ENCODE assay signal across 9 mouse cellular contexts in genomic region chr6:88831456-88831855, GRCm38 (mm10). TPM values are rescaled to one million over a fixed set of nuclear protein-coding genes. Genes with fewer than 3 reads are reported as not detected.
DNase-seq lines count a peak whose midpoint lies in the region; ATAC-seq and TF ChIP-seq lines count a peak whose summit lies in the region.
"Had no signal": no experiment of that assay in that cellular context is flagged by ENCODE, and none has a peak within 500 bp of the region (broad histone marks: within the 10 kb centered on the region; RNA-seq: fewer than 3 reads in every experiment).

No protein-coding gene starts in this region.

- peak; percentile 65; the same call in 1 of the 2 replicates for ATAC-seq in forebrain, postnatal 0 days
- peak; percentile 19; the same call in 1 of the 2 replicates for ATAC-seq in megakaryocyte-erythroid progenitor cell, adult 5-6 weeks (replicated peaks; ENCODE audit: low FRiP score, low TSS enrichment, poor library complexity, severe bottlenecking)

- no peaks in the 10 kb centered on the region for H3K9me3 ChIP-seq in forebrain, postnatal 0 days (ENCODE audit: low read length)
- H3K9me3 ChIP-seq: limb, embryonic 12.5 days had no signal

- WGBS in forebrain, postnatal 0 days = 24% methylated on average over 8 of the region's 8 CpGs

- peak; percentile 41 for DNase-seq in heart, adult 8-10 months (ENCODE audit: low spot score)
- DNase-seq in heart, postnatal 25 days (ENCODE audit: low spot score) = no peak
- peak; percentile 79 for DNase-seq in MN1 (ENCODE audit: low spot score)
- DNase-seq in cerebellum, adult 9-10 months = peak; percentile 83
- peak; percentile 91 for DNase-seq in forebrain, postnatal 0 days
- peak; percentile 73 for DNase-seq in kidney, postnatal 14 days
- peak; percentile 54 to 82 for DNase-seq in spleen, postnatal 10 days (ENCODE audit: low spot score in 2 of 2)

- no peak overlapping the region for H3K4me2 ChIP-seq in forebrain, postnatal 0 days (ENCODE audit: low read depth)
- H3K4me2 ChIP-seq: limb, embryonic 12.5 days had no signal

- H3K4me3 ChIP-seq in forebrain, postnatal 0 days (ENCODE audit: low read depth, low read length) = no peak overlapping the region
- H3K4me3 ChIP-seq: limb, embryonic 12.5 days had no signal

- H3K27me3 ChIP-seq in forebrain, postnatal 0 days (ENCODE audit: insufficient read depth, low read length) = no peaks in the 10 kb centered on the region
- H3K27me3 ChIP-seq: limb, embryonic 12.5 days had no signal

- TF ChIP-seq CTCF in forebrain, postnatal 0 days (IDR thresholded peaks at IDR 0.05; ENCODE audit: low read depth) = peak; percentile 96

- intact Hi-C loops in heart, postnatal 25 days (cut with DNase I) = loop anchor here (1.0 to 5.0 kb wide), 2 partner anchors 242 to 269 kb away; no protein-coding TSS in a partner anchor

- H3K9ac ChIP-seq in forebrain, postnatal 0 days = no peak overlapping the region
- H3K9ac ChIP-seq: limb, embryonic 12.5 days had no signal

- H3K36me3 ChIP-seq in forebrain, postnatal 0 days (ENCODE audit: insufficient read depth) = peaks cover 12% of the 10 kb centered on the region

- 0 out of 2 replicates have a peak, but pooled peaks cover 5% of the 10 kb centered on the region for H3K4me1 ChIP-seq in forebrain, postnatal 0 days (ENCODE audit: insufficient read depth)

- H3K27ac ChIP-seq in forebrain, postnatal 0 days (ENCODE audit: low read depth, low read length) = no peak overlapping the region
- H3K27ac ChIP-seq: limb, embryonic 12.5 days had no signal

RNA-seq across cellular contexts. Expression of gene Abtb1, which starts 10.3 kb away (rescaled TPM):
- 10 to 100 TPM; 18.8 to 27.6 (median 23.8) TPM for total RNA-seq in heart, adult 8-10 months (2022)
- 10 to 100 TPM; 21.9 to 23.3 TPM for total RNA-seq in heart, postnatal 25 days (2021)
- total RNA-seq in forebrain, postnatal 0 days (2014; rRNA removed) = 37.0 and 50.5 TPM in 2 replicates
- 30.4 and 31.1 TPM in 2 replicates for polyA plus RNA-seq in forebrain, postnatal 0 days (2015; fragmentation: Nextera tagmentation; extraction: Ambion mirVana)
- total RNA-seq in megakaryocyte-erythroid progenitor cell, adult 5-6 weeks (2014; fragmentation: Nextera tagmentation) = 16.9 and 47.2 TPM in 2 replicates
- total RNA-seq in megakaryocyte-erythroid progenitor cell, adult 5-6 weeks (2017) = 30.6 and 44.0 TPM in 2 replicates

RNA-seq across cellular contexts. Expression of gene Podxl2, which starts 43.4 kb away (rescaled TPM):
- total RNA-seq in heart, adult 8-10 months (2022) = 10 to 100 TPM; 13.7 to 14.8 (median 14.2) TPM
- total RNA-seq in heart, postnatal 25 days (2021) = 10 to 100 TPM; 16.5 to 16.8 TPM
- 917 and 954 TPM in 2 replicates for total RNA-seq in forebrain, postnatal 0 days (2014; rRNA removed)
- polyA plus RNA-seq in forebrain, postnatal 0 days (2015; fragmentation: Nextera tagmentation; extraction: Ambion mirVana) = 702 and 718 TPM in 2 replicates
- total RNA-seq in megakaryocyte-erythroid progenitor cell, adult 5-6 weeks (2014; fragmentation: Nextera tagmentation) = 6.6 TPM in 1 of 2 replicates, not detected in the other
- total RNA-seq in megakaryocyte-erythroid progenitor cell, adult 5-6 weeks (2017) = not detected in 2 replicates

Comparison
In these comparisons a context has a peak if more than half of its experiments do, and no peak if none do; other contexts are left out.
1. RNA of gene Podxl2, which starts 43.4 kb away (total RNA-seq): 917 to 954 TPM in forebrain, postnatal 0 days; 16.5 to 16.8 TPM in heart, postnatal 25 days, 13.7 to 14.8 TPM in heart, adult 8-10 months and 6.6 TPM in megakaryocyte-erythroid progenitor cell, adult 5-6 weeks; every median in the first group is over 10 times any median in the second.